Mouse (Mus musculus): Measurements from ENCODE around the gene Abcc3. TPM values are rescaled to one million over a fixed set of nuclear protein-coding genes. Genes with fewer than 3 reads are reported as not detected.

Abcc3 gene
- polyA plus RNA-seq, 1 experiment from 2014 or later = 10.2 TPM

GRCm38 (mm10) chr11:94318056-94318455 is 74.7 kb downstream of the Abcc3 start:
- Histone ChIP-seq H3K9ac (ENCODE audit: low read depth, low read length) (no peak overlapping the region), H3K27me3 (ENCODE audit: control insufficient read depth, insufficient read depth, low read depth, low read length) (no peaks in the 10 kb centered on the region), H3K36me3 (ENCODE audit: control insufficient read depth, insufficient read depth) (peaks cover 2% of the 10 kb centered on the region; the same call in 1 of the 2 replicates), H3K27ac (ENCODE audit: low read length) (no peak overlapping the region), H3K4me1 (ENCODE audit: control insufficient read depth, low read depth, low read length) (peaks cover 67% of the 10 kb centered on the region), H3K4me2 (ENCODE audit: low read depth, low read length) (peak overlapping the region; percentile 42), H3K9me3 (replicated peaks; ENCODE audit: control insufficient read depth, low read length) (no peaks in the 10 kb centered on the region), H3K4me3 (ENCODE audit: low read depth, low read length) (no peak overlapping the region; the same call in 1 of the 2 replicates)
- 56% methylated on average over 5 of the region's 5 CpGs for WGBS (ENCODE audit: insufficient replicate concordance)
- ATAC-seq (ENCODE audit: low read depth) = no peak

- Histone ChIP-seq H3K27ac (ENCODE audit: low read length) (peak overlapping the region; percentile 29; the same call in 1 of the 2 replicates), H3K9me3 (replicated peaks; ENCODE audit: control insufficient read depth, low read length) (no peaks in the 10 kb centered on the region), H3K27me3 (ENCODE audit: control insufficient read depth, insufficient read depth, low read depth, low read length) (no peaks in the 10 kb centered on the region), H3K9ac (ENCODE audit: low read depth, low read length) (no peak overlapping the region; the same call in 1 of the 2 replicates), H3K36me3 (ENCODE audit: control insufficient read depth, insufficient read depth) (peaks cover 2% of the 10 kb centered on the region; the same call in 1 of the 2 replicates), H3K4me2 (ENCODE audit: low read depth, low read length) (peak overlapping the region; percentile 42), H3K4me1 (ENCODE audit: control insufficient read depth, low read depth, low read length) (peaks cover 62% of the 10 kb centered on the region), H3K4me3 (ENCODE audit: low read depth, low read length) (no peak overlapping the region)
- ATAC-seq (ENCODE audit: low read depth) = no peak
- WGBS (ENCODE audit: insufficient replicate concordance) = 47% methylated on average over 4 of the region's 4 CpGs
Measured at GRCm38 (mm10) chr11:94317515-94317914, 75.3 kb downstream of the Abcc3 start.

- Histone ChIP-seq H3K36me3 (ENCODE audit: control insufficient read depth, insufficient read depth) (peaks cover 2% of the 10 kb centered on the region; the same call in 1 of the 2 replicates), H3K27ac (ENCODE audit: low read length) (no peak overlapping the region; the same call in 1 of the 2 replicates), H3K4me2 (ENCODE audit: low read depth, low read length) (peak overlapping the region; percentile 42; the same call in 1 of the 2 replicates), H3K4me1 (ENCODE audit: control insufficient read depth, low read depth, low read length) (peaks cover 59% of the 10 kb centered on the region), H3K27me3 (ENCODE audit: control insufficient read depth, insufficient read depth, low read depth, low read length) (no peaks in the 10 kb centered on the region), H3K9me3 (replicated peaks; ENCODE audit: control insufficient read depth, low read length) (no peaks in the 10 kb centered on the region), H3K4me3 (ENCODE audit: low read depth, low read length) (no peak overlapping the region), H3K9ac (ENCODE audit: low read depth, low read length) (no peak overlapping the region)
- no peak for ATAC-seq (ENCODE audit: low read depth)
- 75% methylated on average over 1 of the region's 1 CpGs for WGBS (ENCODE audit: insufficient replicate concordance)
Measured at GRCm38 (mm10) chr11:94317014-94317413, 75.8 kb downstream of the Abcc3 start.

- H3K9me3 ChIP-seq (replicated peaks; ENCODE audit: control insufficient read depth, low read length) = no peaks in the 10 kb centered on the region
- peaks cover 2% of the 10 kb centered on the region; the same call in 1 of the 2 replicates for H3K36me3 ChIP-seq (ENCODE audit: control insufficient read depth, insufficient read depth)
- H3K27ac ChIP-seq (ENCODE audit: low read length) = peak overlapping the region; percentile 30; the same call in 1 of the 2 replicates
- H3K27me3 ChIP-seq (ENCODE audit: control insufficient read depth, insufficient read depth, low read depth, low read length) = no peaks in the 10 kb centered on the region
- no peak for ATAC-seq (ENCODE audit: low read depth)
- peaks cover 59% of the 10 kb centered on the region for H3K4me1 ChIP-seq (ENCODE audit: control insufficient read depth, low read depth, low read length)
- peak overlapping the region; percentile 25 for H3K4me2 ChIP-seq (ENCODE audit: low read depth, low read length)
- 0 out of 2 replicates have a peak overlapping the region, but pooled peaks have one; percentile 1 for H3K4me3 ChIP-seq (ENCODE audit: low read depth, low read length)
- H3K9ac ChIP-seq (ENCODE audit: low read depth, low read length) = peak overlapping the region; percentile 7; the same call in 1 of the 2 replicates
- WGBS (ENCODE audit: insufficient replicate concordance) = 72% methylated on average over 2 of the region's 2 CpGs
Measured at GRCm38 (mm10) chr11:94316528-94316927, 76.3 kb downstream of the Abcc3 start.

GRCm38 (mm10) chr11:94315308-94315707 is 77.5 kb downstream of the Abcc3 start:
- H3K27ac ChIP-seq (ENCODE audit: low read length) = 0 out of 2 replicates have a peak overlapping the region, but pooled peaks have one; percentile 41
- H3K36me3 ChIP-seq (ENCODE audit: control insufficient read depth, insufficient read depth) = peaks cover 2% of the 10 kb centered on the region; the same call in 1 of the 2 replicates
- H3K9ac ChIP-seq (ENCODE audit: low read depth, low read length) = no peak overlapping the region

GRCm38 (mm10) chr11:94314098-94314652 is 78.6 kb downstream of the Abcc3 start:
- 26% methylated on average over 2 of the region's 2 CpGs for WGBS (ENCODE audit: insufficient replicate concordance)
- Histone ChIP-seq H3K4me1 (ENCODE audit: control insufficient read depth, low read depth, low read length) (peaks cover 50% of the 10 kb centered on the region), H3K27me3 (ENCODE audit: control insufficient read depth, insufficient read depth, low read depth, low read length) (no peaks in the 10 kb centered on the region), H3K27ac (ENCODE audit: low read length) (peak overlapping the region; percentile 8; the same call in 1 of the 2 replicates), H3K4me2 (ENCODE audit: low read depth, low read length) (no peak overlapping the region), H3K9ac (ENCODE audit: low read depth, low read length) (no peak overlapping the region), H3K4me3 (ENCODE audit: low read depth, low read length) (no peak overlapping the region), H3K36me3 (ENCODE audit: control insufficient read depth, insufficient read depth) (peaks cover 2% of the 10 kb centered on the region; the same call in 1 of the 2 replicates), H3K9me3 (replicated peaks; ENCODE audit: control insufficient read depth, low read length) (no peaks in the 10 kb centered on the region)
- peak; percentile 61; the same call in 1 of the 2 replicates for ATAC-seq (ENCODE audit: low read depth)

More at GRCm38 (mm10) chr11:94315308-94315707, 77.5 kb downstream of the Abcc3 start:
- 32% methylated on average over 1 of the region's 1 CpGs for WGBS (ENCODE audit: insufficient replicate concordance)
- Histone ChIP-seq H3K4me3 (ENCODE audit: low read depth, low read length) (no peak overlapping the region), H3K4me1 (ENCODE audit: control insufficient read depth, low read depth, low read length) (peaks cover 59% of the 10 kb centered on the region), H3K27me3 (ENCODE audit: control insufficient read depth, insufficient read depth, low read depth, low read length) (no peaks in the 10 kb centered on the region), H3K4me2 (ENCODE audit: low read depth, low read length) (no peak overlapping the region; the same call in 1 of the 2 replicates), H3K9me3 (replicated peaks; ENCODE audit: control insufficient read depth, low read length) (no peaks in the 10 kb centered on the region)
- no peak for ATAC-seq (ENCODE audit: low read depth)

- ATAC-seq (ENCODE audit: low read depth) = no peak
- Histone ChIP-seq H3K9me3 (replicated peaks; ENCODE audit: control insufficient read depth, low read length) (no peaks in the 10 kb centered on the region), H3K27ac (ENCODE audit: low read length) (no peak overlapping the region), H3K4me1 (ENCODE audit: control insufficient read depth, low read depth, low read length) (peaks cover 37% of the 10 kb centered on the region), H3K4me2 (ENCODE audit: low read depth, low read length) (no peak overlapping the region), H3K36me3 (ENCODE audit: control insufficient read depth, insufficient read depth) (peaks cover 7% of the 10 kb centered on the region), H3K27me3 (ENCODE audit: control insufficient read depth, insufficient read depth, low read depth, low read length) (no peaks in the 10 kb centered on the region), H3K9ac (ENCODE audit: low read depth, low read length) (no peak overlapping the region), H3K4me3 (ENCODE audit: low read depth, low read length) (no peak overlapping the region)
- WGBS (ENCODE audit: insufficient replicate concordance) = 66% methylated on average over 1 of the region's 1 CpGs
Measured at GRCm38 (mm10) chr11:94312733-94313132, 80.1 kb downstream of the Abcc3 start.

- H3K4me3 ChIP-seq (ENCODE audit: low read depth, low read length) = no peak overlapping the region
- no peak overlapping the region for H3K4me2 ChIP-seq (ENCODE audit: low read depth, low read length)
- 89% methylated on average over 9 of the region's 9 CpGs for WGBS (ENCODE audit: insufficient replicate concordance)
- no peak overlapping the region for H3K27ac ChIP-seq (ENCODE audit: low read length)
- H3K9me3 ChIP-seq (replicated peaks; ENCODE audit: control insufficient read depth, low read length) = no peaks in the 10 kb centered on the region
- peaks cover 81% of the 10 kb centered on the region for H3K36me3 ChIP-seq (ENCODE audit: control insufficient read depth, insufficient read depth)
- ATAC-seq (ENCODE audit: low read depth) = no peak
- H3K4me1 ChIP-seq (ENCODE audit: control insufficient read depth, low read depth, low read length) = peaks cover 6% of the 10 kb centered on the region
- no peaks in the 10 kb centered on the region for H3K27me3 ChIP-seq (ENCODE audit: control insufficient read depth, insufficient read depth, low read depth, low read length)
- H3K9ac ChIP-seq (ENCODE audit: low read depth, low read length) = no peak overlapping the region
Measured at GRCm38 (mm10) chr11:94294996-94295845, 97.6 kb downstream of the Abcc3 start.
